Mouse (Mus musculus): ENCODE measurements around the gene Nudt3.

DNA sequence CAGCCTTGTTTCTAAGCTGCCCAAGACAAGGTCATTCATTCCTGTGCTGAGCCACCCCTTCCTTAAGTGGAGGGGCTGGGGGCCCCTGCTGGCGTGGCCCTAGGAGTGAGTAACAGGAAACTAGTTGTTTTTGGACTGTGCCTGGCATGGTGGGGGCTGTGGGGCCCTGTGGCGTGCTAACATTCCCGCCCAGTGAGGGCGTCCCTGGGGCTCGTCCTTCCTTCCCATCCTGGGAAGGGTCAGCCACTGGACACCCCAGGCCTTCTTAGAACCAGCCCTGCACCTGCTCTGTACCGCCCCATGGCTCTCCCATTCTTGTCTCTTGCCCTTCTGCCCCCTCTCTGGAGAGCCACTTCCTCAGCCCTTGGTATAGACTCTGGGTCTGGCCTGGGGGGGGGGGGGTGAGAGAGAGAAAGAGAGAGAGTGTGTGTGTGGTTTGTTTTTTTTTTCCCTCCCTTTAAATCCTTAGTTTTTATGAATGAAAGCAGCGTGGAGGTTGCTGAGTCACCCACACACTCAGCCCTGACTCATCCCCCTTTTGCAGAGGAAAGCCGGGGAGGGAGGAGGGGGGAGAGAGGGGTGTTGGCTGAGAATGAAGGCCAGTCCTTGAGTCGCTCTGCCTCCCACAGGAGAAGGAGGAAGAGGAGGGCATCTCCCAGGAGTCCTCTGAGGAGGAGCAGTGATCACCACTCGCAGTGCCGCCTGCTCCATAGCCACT is 61.3 kb downstream of the Nudt3 start:
- TF ChIP-seq CTCF (IDR thresholded peaks at IDR 0.05; ENCODE audit: control insufficient read depth, insufficient read depth, low read length) (no peak), POLR2A (IDR thresholded peaks at IDR 0.05; ENCODE audit: borderline replicate concordance, control insufficient read depth, low read depth, low read length) (no peak)
